Mouse (Mus musculus) G1E (cell line): ENCODE data around the gene Tedc1.

ENCODE experiments used
- CTCF ChIP-seq: IDR thresholded peaks from 2 replicates; pipeline ENCODE4 v1.5.1; 2012; ENCODE audit warnings: low read depth, low read length, inconsistent platforms, mixed read lengths
- POLR2AphosphoS5 ChIP-seq: IDR thresholded peaks from 2 replicates; pipeline ENCODE4 v1.6.1; 2012; ENCODE audit warnings: low read depth, low read length, inconsistent platforms; ENCODE audit not compliant: insufficient replicate concordance

DNA sequence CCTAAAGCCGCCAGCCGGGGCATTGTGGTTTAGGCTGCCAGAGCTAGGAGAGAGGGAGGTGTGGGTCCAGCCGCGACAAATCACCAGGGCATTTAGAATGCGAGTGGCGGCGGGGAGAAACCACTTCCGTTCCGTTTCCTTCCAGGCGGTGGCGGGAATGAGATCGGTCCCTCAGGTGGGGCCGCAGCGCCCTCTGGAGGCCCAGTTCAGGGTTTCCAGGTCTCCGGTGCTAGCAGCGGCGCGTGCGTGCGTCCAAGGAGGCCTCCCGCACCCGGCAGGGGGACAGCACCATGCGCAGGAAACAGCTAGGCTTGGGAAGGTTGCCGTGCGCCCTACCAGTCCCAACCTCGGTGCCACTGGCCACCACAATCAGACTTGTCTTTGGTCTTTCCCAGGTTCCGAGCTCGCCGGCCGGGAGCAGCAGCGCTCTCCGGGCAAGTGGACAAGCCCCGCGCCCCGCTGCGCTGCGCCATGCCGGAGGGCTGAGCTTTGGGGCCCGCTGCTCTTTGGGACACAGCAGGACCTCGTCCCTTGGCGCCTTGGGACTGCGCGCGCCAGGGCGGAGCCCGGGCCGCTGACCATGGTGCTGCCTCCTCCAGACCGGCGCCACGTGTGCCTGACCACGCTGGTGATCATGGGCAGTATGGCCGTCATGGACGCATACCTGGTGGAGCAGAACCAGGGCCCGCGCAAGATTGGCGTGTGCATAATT lies 31.5 kb downstream of the Tedc1 start:
- TF ChIP-seq CTCF (no peak), POLR2AphosphoS5 (no peak)
